Mouse (Mus musculus) hindbrain, embryonic 11.5 days (tissue): Measurements from ENCODE around the gene Rho. TPM values are rescaled to one million over a fixed set of nuclear protein-coding genes. Genes with fewer than 3 reads are reported as not detected.

Experiments used
- ATAC-seq: fragments of 200-750 bp; cut with Nextera tagmentation; 2 replicates; pipeline ENCODE4 v1.8.0; 2017; ENCODE audit warnings: mild to moderate bottlenecking, moderate TSS enrichment, moderate library complexity; ENCODE audit not compliant: low FRiP score
- DNase-seq: peaks from one replicate; pipeline ENCODE4 v3.0.0-alpha.2; 2015; ENCODE audit warnings: low spot score
- H3K27ac ChIP-seq: fragments of 300-500 bp; sonication (generic); 2 replicates; pipeline ENCODE4 v1.5.1; 2014; ENCODE audit warnings: mild to moderate bottlenecking, low read depth, low read length
- H3K27me3 ChIP-seq: fragments of 300-500 bp; sonication (generic); 2 replicates; pipeline ENCODE4 v1.6.1; 2014; ENCODE audit warnings: mild to moderate bottlenecking, low read length, moderate library complexity, mixed read lengths; ENCODE audit not compliant: control insufficient read depth, insufficient read depth
- H3K36me3 ChIP-seq: fragments of 300-500 bp; sonication (generic); 2 replicates; pipeline ENCODE4 v1.6.1; 2014; ENCODE audit warnings: mild to moderate bottlenecking, low read length, moderate library complexity, mixed read lengths; ENCODE audit not compliant: control insufficient read depth, insufficient read depth
- H3K4me1 ChIP-seq: fragments of 300-500 bp; sonication (generic); replicated peaks from 2 replicates; pipeline ENCODE4 v1.6.1; 2014; ENCODE audit warnings: low read length, mixed read lengths; ENCODE audit not compliant: control insufficient read depth, insufficient read depth
- H3K4me2 ChIP-seq: fragments of 300-500 bp; sonication (generic); replicated peaks from 2 replicates; pipeline ENCODE4 v1.6.1; 2014; ENCODE audit warnings: mild to moderate bottlenecking, low read depth, low read length
- H3K4me3 ChIP-seq: fragments of 300-500 bp; sonication (generic); 2 replicates; pipeline ENCODE4 v1.5.1; 2014; ENCODE audit warnings: low read depth, low read length
- H3K9ac ChIP-seq: fragments of 300-500 bp; sonication (generic); 2 replicates; pipeline ENCODE4 v1.6.1; 2014; ENCODE audit warnings: low read depth, low read length
- H3K9me3 ChIP-seq: fragments of 300-500 bp; sonication (generic); 2 replicates; pipeline ENCODE4 v1.6.1; 2016; ENCODE audit warnings: low read length; ENCODE audit not compliant: control insufficient read depth
- WGBS: fragments of 180-500 bp; shearing (Covaris S2); extraction: QIAGEN DNeasy Blood & Tissue Kit; methylation state at CpG from one replicate; pipeline ENCODE4 v1.1.7; 2014; 5-methylcytosine and 5-hydroxymethylcytosine counted together
- polyA plus RNA-seq: library from polyadenylated mRNA; unstranded; fragments of >200 nt; fragmentation: Nextera tagmentation; extraction: Ambion mirVana; gene quantifications from 2 replicates; pipeline ENCODE4 v1.2.1, GENCODE M21; 2014

The Rho gene
- polyA plus RNA-seq, 1 experiment from 2014 or later: 0.22 TPM

GRCm38 (mm10) chr6:115941128-115941527, 9.6 kb downstream of the Rho start:
- H3K9ac ChIP-seq: no peak overlapping the region
- H3K36me3 ChIP-seq: no peaks in the 10 kb centered on the region
- no peak overlapping the region for H3K27ac ChIP-seq
- no peak overlapping the region for H3K4me3 ChIP-seq
- ATAC-seq: no peak
- no peaks in the 10 kb centered on the region for H3K9me3 ChIP-seq
- WGBS: 13% methylated on average over 5 of the region's 12 CpGs
- no peaks in the 10 kb centered on the region for H3K27me3 ChIP-seq
- DNase-seq: peak; percentile 46
- no peaks in the 10 kb centered on the region for H3K4me1 ChIP-seq
- H3K4me2 ChIP-seq: no peak overlapping the region

- Histone ChIP-seq H3K4me2 (no peak overlapping the region), H3K9me3 (no peaks in the 10 kb centered on the region), H3K36me3 (no peaks in the 10 kb centered on the region), H3K27me3 (no peaks in the 10 kb centered on the region), H3K9ac (no peak overlapping the region), H3K4me1 (no peaks in the 10 kb centered on the region), H3K27ac (no peak overlapping the region), H3K4me3 (no peak overlapping the region)
- WGBS: 82% methylated on average over 9 of the region's 9 CpGs
- ATAC-seq: no peak
- DNase-seq: no peak
These were observed 12.2 kb downstream of the Rho start for GRCm38 (mm10) chr6:115943498-115944427.

- Histone ChIP-seq H3K27ac (no peak within 1 kb of the TSS), H3K9me3 (no peaks in the 10 kb centered on the region), H3K36me3 (no peaks in the 10 kb centered on the region), H3K4me3 (no peak within 1 kb of the TSS), H3K4me2 (no peak within 1 kb of the TSS), H3K9ac (no peak within 1 kb of the TSS), H3K27me3 (no peaks in the 10 kb centered on the region), H3K4me1 (no peaks in the 10 kb centered on the region)
- DNase-seq (no peak), ATAC-seq (no peak)
- 87% methylated on average over 5 of the region's 5 CpGs for WGBS
These were observed 13.1 kb downstream of the Rho start, which contains the start of gene H1foo for GRCm38 (mm10) chr6:115944638-115945037. H1foo (plus strand) TSS chr6:115944938.

GRCm38 (mm10) chr6:115945633-115946032, 14.1 kb downstream of the Rho start:
- Histone ChIP-seq H3K4me2 (no peak overlapping the region), H3K27me3 (no peaks in the 10 kb centered on the region), H3K27ac (no peak overlapping the region), H3K9me3 (no peaks in the 10 kb centered on the region), H3K4me1 (no peaks in the 10 kb centered on the region), H3K36me3 (no peaks in the 10 kb centered on the region), H3K4me3 (no peak overlapping the region), H3K9ac (no peak overlapping the region)
- DNase-seq: no peak
- WGBS: 86% methylated on average over 8 of the region's 8 CpGs
- ATAC-seq: no peak

- no peaks in the 10 kb centered on the region for H3K4me1 ChIP-seq
- 69% methylated on average over 6 of the region's 6 CpGs for WGBS
- ATAC-seq: no peak
- no peak for DNase-seq
- H3K27me3 ChIP-seq: no peaks in the 10 kb centered on the region
- no peak overlapping the region for H3K9ac ChIP-seq
- no peaks in the 10 kb centered on the region for H3K9me3 ChIP-seq
- H3K27ac ChIP-seq: no peak overlapping the region
- no peak overlapping the region for H3K4me3 ChIP-seq
- H3K36me3 ChIP-seq: no peaks in the 10 kb centered on the region
- no peak overlapping the region for H3K4me2 ChIP-seq
These were observed 14.8 kb downstream of the Rho start for GRCm38 (mm10) chr6:115946389-115946788.

- Histone ChIP-seq H3K4me1 (peaks cover 4% of the 10 kb centered on the region), H3K36me3 (no peaks in the 10 kb centered on the region), H3K27me3 (no peaks in the 10 kb centered on the region), H3K27ac (no peak overlapping the region), H3K4me3 (no peak overlapping the region), H3K9ac (no peak overlapping the region), H3K9me3 (no peaks in the 10 kb centered on the region), H3K4me2 (no peak overlapping the region)
- ATAC-seq (no peak), DNase-seq (no peak)
- 82% methylated on average over 9 of the region's 9 CpGs for WGBS
These were observed 23.0 kb downstream of the Rho start for GRCm38 (mm10) chr6:115954506-115955074.

GRCm38 (mm10) chr6:115955169-115955568, 23.6 kb downstream of the Rho start:
- DNase-seq (no peak), ATAC-seq (no peak)
- Histone ChIP-seq H3K9me3 (no peaks in the 10 kb centered on the region), H3K4me2 (no peak overlapping the region), H3K27ac (no peak overlapping the region), H3K27me3 (no peaks in the 10 kb centered on the region), H3K36me3 (no peaks in the 10 kb centered on the region), H3K9ac (no peak overlapping the region), H3K4me3 (no peak overlapping the region), H3K4me1 (peaks cover 4% of the 10 kb centered on the region)
- 96% methylated on average over 4 of the region's 4 CpGs for WGBS

- 86% methylated on average over 11 of the region's 11 CpGs for WGBS
- peaks cover 4% of the 10 kb centered on the region for H3K4me1 ChIP-seq
- DNase-seq: no peak
- H3K27me3 ChIP-seq: no peaks in the 10 kb centered on the region
- H3K9me3 ChIP-seq: no peaks in the 10 kb centered on the region
- ATAC-seq: no peak
- no peaks in the 10 kb centered on the region for H3K36me3 ChIP-seq
- no peak overlapping the region for H3K4me2 ChIP-seq
- H3K4me3 ChIP-seq: no peak overlapping the region
- H3K27ac ChIP-seq: no peak overlapping the region
- no peak overlapping the region for H3K9ac ChIP-seq
These were observed 24.1 kb downstream of the Rho start for GRCm38 (mm10) chr6:115955664-115956063.
